Mouse (Mus musculus) C2C12 (cell line): ENCODE measurements around the gene Gbgt1. TPM values are rescaled to one million over a fixed set of nuclear protein-coding genes. Genes with fewer than 3 reads are reported as not detected.
A peak's percentile ranks its signal among the peaks of the same experiment; 100 is the strongest.

ENCODE experiments used
- H3K27me3 ChIP-seq: one replicate; pipeline ENCODE4 v1.6.1; 2011; ENCODE audit not compliant: control insufficient read depth, insufficient read depth, insufficient read length
- H3K36me3 ChIP-seq: one replicate; pipeline ENCODE4 v1.6.1; 2011; ENCODE audit not compliant: control insufficient read depth, insufficient read depth
- H3K4me3 ChIP-seq: one replicate; pipeline ENCODE4 v1.5.1; 2011; ENCODE audit warnings: mild to moderate bottlenecking, control low read depth; ENCODE audit not compliant: poor library complexity, insufficient read depth, severe bottlenecking
- H3K79me2 ChIP-seq: one replicate; pipeline ENCODE4 v1.6.1; 2011; ENCODE audit not compliant: control insufficient read depth, insufficient read depth
- H3K79me3 ChIP-seq: one replicate; pipeline ENCODE4 v1.6.1; 2011; ENCODE audit warnings: low read depth, control low read depth
- H3ac ChIP-seq: one replicate; pipeline ENCODE3; 2011; ENCODE audit warnings: low read depth; ENCODE audit not compliant: control insufficient read depth, insufficient read length
- CEBPB ChIP-seq: IDR thresholded peaks from one replicate; pipeline ENCODE4 v1.6.1; 2011; ENCODE audit warnings: low read depth, mild to moderate bottlenecking, control low read depth, moderate library complexity
- CTCF ChIP-seq: IDR thresholded peaks from one replicate; pipeline ENCODE4 v1.5.1; 2011; ENCODE audit not compliant: control insufficient read depth, insufficient read depth, insufficient read length
- FOSL1 ChIP-seq: IDR thresholded peaks from one replicate; pipeline ENCODE4 v1.8.0; 2011; ENCODE audit warnings: mild to moderate bottlenecking, low read length; ENCODE audit not compliant: poor library complexity, insufficient read depth, severe bottlenecking
- MAX ChIP-seq: IDR thresholded peaks from one replicate; pipeline ENCODE4 v1.6.1; 2011; ENCODE audit warnings: mild to moderate bottlenecking, control low read depth
- MYOD1 ChIP-seq: IDR thresholded peaks from one replicate; pipeline ENCODE4 v1.6.1; 2011; ENCODE audit warnings: low read depth; ENCODE audit not compliant: control insufficient read depth, insufficient read length
- MYOG ChIP-seq: IDR thresholded peaks from one replicate; pipeline ENCODE4 v1.6.1; 2011; ENCODE audit not compliant: control insufficient read depth, insufficient read length; ENCODE audit errors: extremely low read depth
- USF1 ChIP-seq: IDR thresholded peaks from one replicate; pipeline ENCODE4 v1.6.1; 2011; ENCODE audit warnings: low read depth, mild to moderate bottlenecking, control low read depth, moderate library complexity
- polyA plus RNA-seq: library from polyadenylated mRNA; unstranded; fragments of >200 nt; fragmentation: generic; extraction: Trizol; gene quantifications from one replicate; pipeline ENCODE4 v1.2.1, GENCODE M21; 2012; ENCODE audit warnings: missing spikeins

The Gbgt1 gene
- polyA plus RNA-seq, 1 experiment: not detected

- no peaks in the 10 kb centered on the region for H3K36me3 ChIP-seq
- no peak overlapping the region for H3K4me3 ChIP-seq
- no peaks in the 10 kb centered on the region for H3K79me2 ChIP-seq
- no peaks in the 10 kb centered on the region for H3K79me3 ChIP-seq
- no peaks in the 10 kb centered on the region for H3K27me3 ChIP-seq
- H3ac ChIP-seq: no peak overlapping the region
- no peak for TF ChIP-seq USF1
- no peak for TF ChIP-seq MYOD1
- no peak for TF ChIP-seq FOSL1
- no peak for TF ChIP-seq CTCF
- no peak for TF ChIP-seq MAX
- no peak for TF ChIP-seq MYOG
- no peak for TF ChIP-seq CEBPB
These were observed 40.9 kb downstream of the Gbgt1 start for GRCm38 (mm10) chr2:28537634-28537920.

- Histone ChIP-seq H3K79me2 (no peaks in the 10 kb centered on the region), H3ac (no peak overlapping the region), H3K79me3 (no peaks in the 10 kb centered on the region), H3K27me3 (no peaks in the 10 kb centered on the region), H3K4me3 (no peak overlapping the region), H3K36me3 (no peaks in the 10 kb centered on the region)
- no peak for TF ChIP-seq MYOG
- no peak for TF ChIP-seq CTCF
- no peak for TF ChIP-seq CEBPB
- no peak for TF ChIP-seq MYOD1
- TF ChIP-seq USF1: no peak
- no peak for TF ChIP-seq FOSL1
- no peak for TF ChIP-seq MAX
These were observed 41.5 kb downstream of the Gbgt1 start for GRCm38 (mm10) chr2:28537995-28538816.

- no peaks in the 10 kb centered on the region for H3K79me3 ChIP-seq
- no peaks in the 10 kb centered on the region for H3K79me2 ChIP-seq
- no peaks in the 10 kb centered on the region for H3K27me3 ChIP-seq
- H3K36me3 ChIP-seq: no peaks in the 10 kb centered on the region
- TF ChIP-seq MYOD1 (no peak), CTCF (no peak), MAX (no peak), CEBPB (no peak), USF1 (no peak), MYOG (no peak), FOSL1 (no peak)
- H3ac ChIP-seq: no peak overlapping the region
- H3K4me3 ChIP-seq: no peak overlapping the region
These were observed 42.1 kb downstream of the Gbgt1 start for GRCm38 (mm10) chr2:28538817-28539128.

- no peak overlapping the region for H3K4me3 ChIP-seq
- no peaks in the 10 kb centered on the region for H3K36me3 ChIP-seq
- no peaks in the 10 kb centered on the region for H3K27me3 ChIP-seq
These were observed 42.5 kb downstream of the Gbgt1 start for GRCm38 (mm10) chr2:28539206-28539605.

GRCm38 (mm10) chr2:28539949-28540348, 43.3 kb downstream of the Gbgt1 start:
- Histone ChIP-seq H3ac (no peak overlapping the region), H3K27me3 (no peaks in the 10 kb centered on the region), H3K36me3 (no peaks in the 10 kb centered on the region), H3K4me3 (no peak overlapping the region), H3K79me3 (no peaks in the 10 kb centered on the region), H3K79me2 (no peaks in the 10 kb centered on the region)
- TF ChIP-seq FOSL1: no peak
- TF ChIP-seq MYOG: no peak
- TF ChIP-seq CEBPB: no peak
- TF ChIP-seq USF1: peak; percentile 6
- no peak for TF ChIP-seq MYOD1

More at GRCm38 (mm10) chr2:28539206-28539605, 42.5 kb downstream of the Gbgt1 start:
- H3K79me2 ChIP-seq: no peaks in the 10 kb centered on the region
- no peaks in the 10 kb centered on the region for H3K79me3 ChIP-seq
- TF ChIP-seq MYOD1 (peak; percentile 43), USF1 (peak; percentile 74), MAX (no peak)
- no peak overlapping the region for H3ac ChIP-seq

- no peak overlapping the region for H3ac ChIP-seq
- H3K4me3 ChIP-seq: no peak overlapping the region
- TF ChIP-seq USF1: no peak
- TF ChIP-seq MYOG: no peak
- no peak for TF ChIP-seq CTCF
- no peak for TF ChIP-seq MYOD1
- TF ChIP-seq MAX: no peak
- no peak for TF ChIP-seq CEBPB
- no peak for TF ChIP-seq FOSL1
- no peaks in the 10 kb centered on the region for H3K36me3 ChIP-seq
- no peaks in the 10 kb centered on the region for H3K79me2 ChIP-seq
- no peaks in the 10 kb centered on the region for H3K27me3 ChIP-seq
- H3K79me3 ChIP-seq: no peaks in the 10 kb centered on the region
These were observed 44.0 kb downstream of the Gbgt1 start for GRCm38 (mm10) chr2:28540587-28541227.
